Mouse (Mus musculus): ENCODE measurements around the gene Ufsp1. TPM values are rescaled to one million over a fixed set of nuclear protein-coding genes. Genes with fewer than 3 reads are reported as not detected.
A peak's percentile ranks its signal among the peaks of the same experiment; 100 is the strongest.

Gene Ufsp1
- polyA plus RNA-seq, 1 experiment: 9.0 TPM

- peaks cover 8% of the 10 kb centered on the region for H3K36me3 ChIP-seq (ENCODE audit: control insufficient read depth, insufficient read depth)
- no peak overlapping the region for H3K4me2 ChIP-seq (ENCODE audit: low read depth)
- no peaks in the 10 kb centered on the region for H3K27me3 ChIP-seq (ENCODE audit: control insufficient read depth, insufficient read depth, insufficient read length)
- TF ChIP-seq MAX (IDR thresholded peaks at IDR 0.05; ENCODE audit: low read depth) (no peak), MYOD1 (IDR thresholded peaks at IDR 0.05; ENCODE audit: control insufficient read depth in 1 of 3, insufficient read length in 2 of 3, low read depth in 2 of 3) (no peak), TCF12 (IDR thresholded peaks at IDR 0.05; ENCODE audit: insufficient read depth, poor library complexity, severe bottlenecking) (no peak), TCF3 (IDR thresholded peaks at IDR 0.05; ENCODE audit: insufficient read length, low read depth) (no peak), USF1 (IDR thresholded peaks at IDR 0.05; ENCODE audit: low read depth) (no peak), E2F4 (IDR thresholded peaks at IDR 0.05; ENCODE audit: insufficient read depth) (no peak), CEBPB (IDR thresholded peaks at IDR 0.05; ENCODE audit: insufficient read depth, poor library complexity, severe bottlenecking) (no peak), POLR2A (IDR thresholded peaks at IDR 0.05; ENCODE audit: insufficient read length, low read depth) (no peak), POLR2AphosphoS2 (IDR thresholded peaks at IDR 0.05; ENCODE audit: insufficient read length, low read depth) (no peak), REST (IDR thresholded peaks at IDR 0.05; ENCODE audit: insufficient read depth, insufficient read length) (no peak), SRF (IDR thresholded peaks at IDR 0.05; ENCODE audit: control insufficient read depth, insufficient read length, low read depth) (no peak), MYOG (IDR thresholded peaks at IDR 0.05; ENCODE audit: control insufficient read depth in 1 of 3, insufficient read depth in 1 of 3, insufficient read length in 2 of 3, low read depth in 2 of 3) (no peak)
- H3ac ChIP-seq (ENCODE audit: control insufficient read depth, insufficient read length): no peak overlapping the region
- H3K4me3 ChIP-seq: no peak overlapping the region
- peaks cover 17% of the 10 kb centered on the region for H3K79me2 ChIP-seq (ENCODE audit: control insufficient read depth, insufficient read depth)
Measured at GRCm38 (mm10) chr5:137317361-137317760, 22.9 kb downstream of the Ufsp1 start.

- peaks cover 5% of the 10 kb centered on the region for H3K79me2 ChIP-seq (ENCODE audit: control insufficient read depth, insufficient read depth)
- TF ChIP-seq CEBPB (IDR thresholded peaks at IDR 0.05; ENCODE audit: insufficient read depth, poor library complexity, severe bottlenecking): no peak
- TF ChIP-seq POLR2A (IDR thresholded peaks at IDR 0.05; ENCODE audit: insufficient read length, low read depth): no peak
- no peak for TF ChIP-seq USF1 (IDR thresholded peaks at IDR 0.05; ENCODE audit: low read depth)
- TF ChIP-seq MYOG (IDR thresholded peaks at IDR 0.05; ENCODE audit: control insufficient read depth in 1 of 3, insufficient read depth in 1 of 3, insufficient read length in 2 of 3, low read depth in 2 of 3): no peak
- H3K36me3 ChIP-seq (ENCODE audit: control insufficient read depth, insufficient read depth): peaks cover 8% of the 10 kb centered on the region
- H3K27me3 ChIP-seq (ENCODE audit: control insufficient read depth, insufficient read depth, insufficient read length): no peaks in the 10 kb centered on the region
- H3K4me3 ChIP-seq: no peak overlapping the region
- H3ac ChIP-seq (ENCODE audit: control insufficient read depth, insufficient read length): no peak overlapping the region
- H3K4me2 ChIP-seq (ENCODE audit: low read depth): no peak overlapping the region
Measured at GRCm38 (mm10) chr5:137318570-137318969, 24.1 kb downstream of the Ufsp1 start.

- Histone ChIP-seq H3K36me3 (ENCODE audit: control insufficient read depth, insufficient read depth) (peaks cover 8% of the 10 kb centered on the region), H3K27me3 (ENCODE audit: control insufficient read depth, insufficient read depth, insufficient read length) (no peaks in the 10 kb centered on the region), H3K4me2 (ENCODE audit: low read depth) (no peak overlapping the region), H3K4me3 (no peak overlapping the region), H3K79me2 (ENCODE audit: control insufficient read depth, insufficient read depth) (no peaks in the 10 kb centered on the region), H3ac (ENCODE audit: control insufficient read depth, insufficient read length) (no peak overlapping the region)
- TF ChIP-seq MYOD1 (IDR thresholded peaks at IDR 0.05; ENCODE audit: control insufficient read depth in 1 of 3, insufficient read length in 2 of 3, low read depth in 2 of 3) (no peak), USF1 (IDR thresholded peaks at IDR 0.05; ENCODE audit: low read depth) (no peak), POLR2A (IDR thresholded peaks at IDR 0.05; ENCODE audit: insufficient read length, low read depth) (no peak), CEBPB (IDR thresholded peaks at IDR 0.05; ENCODE audit: insufficient read depth, poor library complexity, severe bottlenecking) (no peak), POLR2AphosphoS2 (IDR thresholded peaks at IDR 0.05; ENCODE audit: insufficient read length, low read depth) (no peak), REST (IDR thresholded peaks at IDR 0.05; ENCODE audit: insufficient read depth, insufficient read length) (no peak), MYOG (IDR thresholded peaks at IDR 0.05; ENCODE audit: control insufficient read depth in 1 of 3, insufficient read depth in 1 of 3, insufficient read length in 2 of 3, low read depth in 2 of 3) (no peak), MAX (IDR thresholded peaks at IDR 0.05; ENCODE audit: low read depth) (no peak), SRF (IDR thresholded peaks at IDR 0.05; ENCODE audit: control insufficient read depth, insufficient read length, low read depth) (no peak), TCF3 (IDR thresholded peaks at IDR 0.05; ENCODE audit: insufficient read length, low read depth) (no peak), TCF12 (IDR thresholded peaks at IDR 0.05; ENCODE audit: insufficient read depth, poor library complexity, severe bottlenecking) (no peak), E2F4 (IDR thresholded peaks at IDR 0.05; ENCODE audit: insufficient read depth) (no peak)
Measured at GRCm38 (mm10) chr5:137320996-137321395, 26.6 kb downstream of the Ufsp1 start.

- no peak overlapping the region for H3K4me3 ChIP-seq
- H3K27me3 ChIP-seq (ENCODE audit: control insufficient read depth, insufficient read depth, insufficient read length): no peaks in the 10 kb centered on the region
Measured at GRCm38 (mm10) chr5:137330910-137331309, 36.5 kb downstream of the Ufsp1 start.

GRCm38 (mm10) chr5:137332857-137333511, 38.6 kb downstream of the Ufsp1 start:
- H3K4me3 ChIP-seq: peak overlapping the region; percentile 45
- no peak overlapping the region for H3ac ChIP-seq (ENCODE audit: control insufficient read depth, insufficient read length)
- TF ChIP-seq REST (IDR thresholded peaks at IDR 0.05; ENCODE audit: insufficient read depth, insufficient read length): no peak
- no peak for TF ChIP-seq MAX (IDR thresholded peaks at IDR 0.05; ENCODE audit: low read depth)
- TF ChIP-seq TCF12 (IDR thresholded peaks at IDR 0.05; ENCODE audit: insufficient read depth, poor library complexity, severe bottlenecking): no peak
- no peak for TF ChIP-seq SRF (IDR thresholded peaks at IDR 0.05; ENCODE audit: control insufficient read depth, insufficient read length, low read depth)
- no peak for TF ChIP-seq USF1 (IDR thresholded peaks at IDR 0.05; ENCODE audit: low read depth)
- TF ChIP-seq MYOD1 (IDR thresholded peaks at IDR 0.05; ENCODE audit: control insufficient read depth in 1 of 3, insufficient read length in 2 of 3, low read depth in 2 of 3): no peak
- TF ChIP-seq E2F4 (IDR thresholded peaks at IDR 0.05; ENCODE audit: insufficient read depth): no peak
- no peak for TF ChIP-seq MYOG (IDR thresholded peaks at IDR 0.05; ENCODE audit: control insufficient read depth in 1 of 3, insufficient read depth in 1 of 3, insufficient read length in 2 of 3, low read depth in 2 of 3)
- no peaks in the 10 kb centered on the region for H3K36me3 ChIP-seq (ENCODE audit: control insufficient read depth, insufficient read depth)
- no peaks in the 10 kb centered on the region for H3K27me3 ChIP-seq (ENCODE audit: control insufficient read depth, insufficient read depth, insufficient read length)
- peak overlapping the region; percentile 96 for H3K4me2 ChIP-seq (ENCODE audit: low read depth)
- no peaks in the 10 kb centered on the region for H3K79me2 ChIP-seq (ENCODE audit: control insufficient read depth, insufficient read depth)

More at GRCm38 (mm10) chr5:137330910-137331309, 36.5 kb downstream of the Ufsp1 start:
- TF ChIP-seq POLR2AphosphoS2 (IDR thresholded peaks at IDR 0.05; ENCODE audit: insufficient read length, low read depth) (no peak), CEBPB (IDR thresholded peaks at IDR 0.05; ENCODE audit: insufficient read depth, poor library complexity, severe bottlenecking) (no peak), REST (IDR thresholded peaks at IDR 0.05; ENCODE audit: insufficient read depth, insufficient read length) (no peak)
- Histone ChIP-seq H3K36me3 (ENCODE audit: control insufficient read depth, insufficient read depth) (no peaks in the 10 kb centered on the region), H3K79me2 (ENCODE audit: control insufficient read depth, insufficient read depth) (no peaks in the 10 kb centered on the region), H3K4me2 (ENCODE audit: low read depth) (no peak overlapping the region), H3ac (ENCODE audit: control insufficient read depth, insufficient read length) (no peak overlapping the region)
